Mouse (Mus musculus) MEL (cell line): Measurements from ENCODE around the gene Enpp6. TPM values are rescaled to one million over a fixed set of nuclear protein-coding genes. Genes with fewer than 3 reads are reported as not detected.

Source experiments
- DNase-seq: peaks from one replicate; pipeline ENCODE4 v3.0.0; 2011; ENCODE audit warnings: low read depth, low spot score
- H3K27ac ChIP-seq: 2 replicates; pipeline ENCODE4 v1.5.1; 2012; ENCODE audit warnings: low read depth, mild to moderate bottlenecking, control low read depth, low read length, moderate library complexity; ENCODE audit not compliant: control insufficient read depth
- H3K27me3 ChIP-seq, 2 experiments: fragments of 150-350 bp in 1 of 2; sonication (generic) in 1 of 2; 2 replicates each; pipeline ENCODE4 v1.6.1; 2012; ENCODE audit warnings: low read length in 2 of 2, mild to moderate bottlenecking in 2 of 2, improper control_type of control experiment in 1 of 2, moderate library complexity in 1 of 2; ENCODE audit not compliant: insufficient read depth in 2 of 2, control insufficient read depth in 1 of 2
- H3K36me3 ChIP-seq, 2 experiments: 2 replicates each; pipeline ENCODE4 v1.6.1; 2012 to 2014; ENCODE audit warnings: low read length in 2 of 2, improper control_type of control experiment in 1 of 2, inconsistent platforms in 1 of 2, mild to moderate bottlenecking in 1 of 2; ENCODE audit not compliant: insufficient read depth in 2 of 2, control insufficient read depth in 1 of 2
- H3K4me1 ChIP-seq, 2 experiments: fragments of 150-350 bp in 1 of 2; sonication (generic) in 1 of 2; 2 replicates each; pipeline ENCODE4 v1.6.1; 2012; ENCODE audit warnings: low read length in 2 of 2, improper control_type of control experiment in 1 of 2, mild to moderate bottlenecking in 1 of 2; ENCODE audit not compliant: insufficient read depth in 2 of 2, control insufficient read depth in 1 of 2
- H3K4me3 ChIP-seq, 2 experiments: fragments of 150-350 bp in 1 of 2; sonication (generic) in 1 of 2; 2 replicates each; pipeline ENCODE4 v1.5.1; 2012; ENCODE audit warnings: low read depth in 2 of 2, low read length in 2 of 2, mild to moderate bottlenecking in 2 of 2, moderate library complexity in 2 of 2, control low read depth in 1 of 2, improper control_type of control experiment in 1 of 2; ENCODE audit not compliant: control insufficient read depth in 1 of 2, insufficient read depth in 1 of 2
- H3K79me2 ChIP-seq: 2 replicates; pipeline ENCODE4 v1.6.1; 2012; ENCODE audit warnings: mild to moderate bottlenecking, low read length, moderate library complexity; ENCODE audit not compliant: control insufficient read depth, poor library complexity, insufficient read depth
- H3K9ac ChIP-seq: 2 replicates; pipeline ENCODE4 v1.6.1; 2012; ENCODE audit warnings: low read depth, mild to moderate bottlenecking, control low read depth, low read length, moderate library complexity; ENCODE audit not compliant: control insufficient read depth, poor library complexity, severe bottlenecking
- H3K9me3 ChIP-seq: fragments of 150-350 bp; sonication (generic); replicated peaks from 2 replicates; pipeline ENCODE4 v1.6.1; 2012; ENCODE audit warnings: mild to moderate bottlenecking, low read length, improper control_type of control experiment, moderate library complexity; ENCODE audit not compliant: insufficient read depth
- BHLHE40 ChIP-seq: IDR thresholded peaks from 2 replicates; pipeline ENCODE4 v1.6.1; 2012; ENCODE audit warnings: low read depth, mild to moderate bottlenecking, inconsistent platforms, low read length, improper control_type of control experiment, borderline replicate concordance
- CTCF ChIP-seq, 3 experiments: IDR thresholded peaks in 2 of 3; conservative IDR thresholded peaks in 1 of 3; 2 replicates each; pipeline ENCODE4 v1.5.1; 2011 to 2012; ENCODE audit warnings: low read length in 3 of 3, low read depth in 2 of 3, mild to moderate bottlenecking in 2 of 3, improper control_type of control experiment in 1 of 3, inconsistent platforms in 1 of 3, mixed read lengths in 1 of 3, moderate library complexity in 1 of 3; ENCODE audit not compliant: control insufficient read depth in 1 of 3, insufficient read depth in 1 of 3, poor library complexity in 1 of 3, severe bottlenecking in 1 of 3
- ELF1 ChIP-seq: IDR thresholded peaks from 2 replicates; pipeline ENCODE4 v1.6.1; 2014; ENCODE audit warnings: low read depth, mild to moderate bottlenecking, inconsistent platforms, low read length, improper control_type of control experiment, moderate library complexity
- HCFC1 ChIP-seq: IDR thresholded peaks from 2 replicates; pipeline ENCODE4 v1.6.1; 2012; ENCODE audit warnings: low read depth, mild to moderate bottlenecking, inconsistent platforms, low read length, improper control_type of control experiment, moderate library complexity
- JUND ChIP-seq: IDR thresholded peaks from 2 replicates; pipeline ENCODE4 v1.6.1; 2011; ENCODE audit warnings: low read depth, mild to moderate bottlenecking, improper control_type of control experiment, low read length
- MAFK ChIP-seq: IDR thresholded peaks from 2 replicates; pipeline ENCODE4 v1.6.1; 2011; ENCODE audit warnings: low read depth, mild to moderate bottlenecking, low read length, improper control_type of control experiment, borderline replicate concordance
- MAZ ChIP-seq: IDR thresholded peaks from 2 replicates; pipeline ENCODE4 v1.6.1; 2012; ENCODE audit warnings: low read depth, mild to moderate bottlenecking, inconsistent platforms, low read length, improper control_type of control experiment
- MEF2A ChIP-seq: IDR thresholded peaks from 2 replicates; pipeline ENCODE4 v1.6.1; 2014; ENCODE audit warnings: low read depth, mild to moderate bottlenecking, inconsistent platforms, low read length, improper control_type of control experiment; ENCODE audit not compliant: poor library complexity, insufficient replicate concordance, severe bottlenecking; ENCODE audit errors: extremely low read depth
- MYC ChIP-seq: IDR thresholded peaks from 2 replicates; pipeline ENCODE4 v1.6.1; 2011; ENCODE audit warnings: low read depth, mild to moderate bottlenecking, low read length, improper control_type of control experiment, moderate library complexity
- NELFE ChIP-seq: IDR thresholded peaks from 2 replicates; pipeline ENCODE4 v1.6.1; 2011; ENCODE audit warnings: low read depth, low read length, improper control_type of control experiment
- NRF1 ChIP-seq: IDR thresholded peaks from 2 replicates; pipeline ENCODE4 v1.6.1; 2014; ENCODE audit warnings: low read depth, mild to moderate bottlenecking, inconsistent platforms, low read length, improper control_type of control experiment, moderate library complexity; ENCODE audit not compliant: poor library complexity, insufficient read depth, severe bottlenecking
- POLR2A ChIP-seq, 2 experiments: IDR thresholded peaks; 2 replicates each; pipeline ENCODE4 v1.6.1; 2011 to 2012; ENCODE audit warnings: low read length in 2 of 2, mild to moderate bottlenecking in 2 of 2, control low read depth in 1 of 2, improper control_type of control experiment in 1 of 2, low read depth in 1 of 2, moderate library complexity in 1 of 2; ENCODE audit not compliant: control insufficient read depth in 1 of 2, insufficient read depth in 1 of 2, poor library complexity in 1 of 2
- POLR2AphosphoS5 ChIP-seq: IDR thresholded peaks from 2 replicates; pipeline ENCODE4 v1.6.1; 2012; ENCODE audit warnings: low read depth, borderline replicate concordance, mild to moderate bottlenecking, inconsistent platforms, low read length, moderate library complexity, mixed read lengths
- RAD21 ChIP-seq: IDR thresholded peaks from 2 replicates; pipeline ENCODE4 v1.6.1; 2011; ENCODE audit warnings: mild to moderate bottlenecking, low read depth, low read length, improper control_type of control experiment
- RCOR1 ChIP-seq: IDR thresholded peaks from 2 replicates; pipeline ENCODE4 v1.6.1; 2012; ENCODE audit warnings: low read depth, mild to moderate bottlenecking, inconsistent platforms, low read length, improper control_type of control experiment
- SIN3A ChIP-seq: IDR thresholded peaks from 2 replicates; pipeline ENCODE4 v1.6.1; 2012; ENCODE audit warnings: low read length, improper control_type of control experiment, inconsistent platforms
- SMC3 ChIP-seq: IDR thresholded peaks from 2 replicates; pipeline ENCODE4 v1.6.1; 2011; ENCODE audit warnings: low read depth, low read length, improper control_type of control experiment
- TBP ChIP-seq: IDR thresholded peaks from 2 replicates; pipeline ENCODE4 v1.8.0; 2011; ENCODE audit warnings: low read depth, low read length, improper control_type of control experiment
- TCF12 ChIP-seq: IDR thresholded peaks from 2 replicates; pipeline ENCODE4 v1.6.1; 2014; ENCODE audit warnings: low read depth, mild to moderate bottlenecking, inconsistent platforms, low read length, improper control_type of control experiment, moderate library complexity
- UBTF ChIP-seq: IDR thresholded peaks from 2 replicates; pipeline ENCODE4 v1.6.1; 2012; ENCODE audit warnings: low read depth, mild to moderate bottlenecking, inconsistent platforms, low read length, improper control_type of control experiment, moderate library complexity, borderline replicate concordance; ENCODE audit not compliant: insufficient read depth
- USF1 ChIP-seq: IDR thresholded peaks from 2 replicates; pipeline ENCODE4 v1.6.1; 2014; ENCODE audit warnings: low read depth, mild to moderate bottlenecking, inconsistent platforms, low read length, improper control_type of control experiment, moderate library complexity
- ZC3H11A ChIP-seq: IDR thresholded peaks from 2 replicates; pipeline ENCODE4 v1.6.1; 2012; ENCODE audit warnings: low read depth, mild to moderate bottlenecking, inconsistent platforms, low read length, improper control_type of control experiment
- ZKSCAN1 ChIP-seq: IDR thresholded peaks from 2 replicates; pipeline ENCODE4 v1.6.1; 2012; ENCODE audit warnings: low read depth, mild to moderate bottlenecking, inconsistent platforms, low read length, improper control_type of control experiment, moderate library complexity
- polyA plus RNA-seq, 2 experiments: library from polyadenylated mRNA; stranded (reverse) in 1 of 2; unstranded in 1 of 2; fragments of >175 nt in 1 of 2; fragments of >200 nt in 1 of 2; gene quantifications; 2 replicates each; pipeline versions ENCODE4 v1.2.1 to v1.2.4; 2012; ENCODE audit warnings: low replicate concordance in 2 of 2, low read depth in 1 of 2; ENCODE audit not compliant: insufficient read length in 2 of 2, insufficient read depth in 1 of 2, missing spikeins in 1 of 2
- total RNA-seq: library from RNA; depleted of rRNA; stranded (reverse); fragments of 300-350 nt; gene quantifications from 2 replicates; pipeline ENCODE4 v1.2.3, GENCODE M21; 2012

Gene Enpp6
- total and polyA plus RNA-seq, 3 experiments = not detected

DNA sequence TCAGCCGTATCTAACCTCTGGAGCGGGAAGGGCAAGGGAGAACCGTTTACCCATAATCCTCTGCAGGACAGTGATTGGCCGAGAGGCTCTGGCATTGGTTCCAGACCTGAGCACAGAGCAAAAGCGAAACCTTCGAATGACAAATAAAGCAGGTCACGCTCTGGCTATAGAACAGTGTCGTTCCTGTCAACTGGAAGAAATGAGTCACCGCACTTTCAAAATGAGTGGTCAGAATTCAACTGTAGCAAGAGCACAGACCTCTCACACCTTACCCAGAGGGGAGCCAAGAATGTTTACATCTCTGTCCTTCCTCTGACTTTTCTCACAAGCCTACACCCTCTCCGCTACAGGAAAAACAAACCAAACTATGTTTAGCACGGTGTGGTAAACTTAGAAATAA lies 45.4 kb upstream of the Enpp6 start:
- Histone ChIP-seq H3K4me1 (no peaks in the 10 kb centered on the region), H3K9ac (no peak overlapping the region), H3K27me3 (peaks cover 1 to 5% of the 10 kb centered on the region in 2 experiments; a peak in 2 of 4 replicates), H3K79me2 (no peaks in the 10 kb centered on the region), H3K4me3 (no peak overlapping the region), H3K36me3 (no peaks in the 10 kb centered on the region), H3K27ac (no peak overlapping the region), H3K9me3 (no peaks in the 10 kb centered on the region)
- no peak for TF ChIP-seq SIN3A
- TF ChIP-seq TCF12 = no peak
- no peak for TF ChIP-seq NELFE
- TF ChIP-seq MAZ = no peak
- TF ChIP-seq TBP = no peak
- no peak for TF ChIP-seq RAD21
- no peak for TF ChIP-seq UBTF
- TF ChIP-seq CTCF (IDR thresholded peaks at IDR 0.05 in 2 of 3, conservative IDR thresholded peaks at IDR 0.05 in 1 of 3; ENCODE audit: control insufficient read depth in 1 of 3, insufficient read depth in 1 of 3, low read depth in 2 of 3, low read length in 3 of 3, poor library complexity in 1 of 3, severe bottlenecking in 1 of 3) = no peak
- TF ChIP-seq HCFC1 = no peak
- TF ChIP-seq POLR2A (IDR thresholded peaks at IDR 0.05; ENCODE audit: control insufficient read depth in 1 of 2, insufficient read depth in 1 of 2, low read depth in 1 of 2, low read length in 2 of 2, poor library complexity in 1 of 2) = no peak
- TF ChIP-seq MEF2A = no peak
- TF ChIP-seq RCOR1 = no peak
- no peak for TF ChIP-seq POLR2AphosphoS5
- TF ChIP-seq MAFK = no peak
- no peak for TF ChIP-seq NRF1
- no peak for TF ChIP-seq ELF1
- no peak for TF ChIP-seq ZC3H11A
- no peak for TF ChIP-seq BHLHE40
- DNase-seq = no peak

GRCm38 (mm10) chr8:46941731-46942650 lies 44.7 kb upstream of the Enpp6 start:
- no peaks in the 10 kb centered on the region for H3K4me1 ChIP-seq
- no peaks in the 10 kb centered on the region for H3K9me3 ChIP-seq
- peaks cover 1 to 5% of the 10 kb centered on the region in 2 experiments; a peak in 2 of 4 replicates for H3K27me3 ChIP-seq
- no peak overlapping the region for H3K9ac ChIP-seq
- no peak overlapping the region for H3K4me3 ChIP-seq
- H3K36me3 ChIP-seq = no peaks in the 10 kb centered on the region
- H3K79me2 ChIP-seq = no peaks in the 10 kb centered on the region
- TF ChIP-seq MYC (no peak), ZKSCAN1 (no peak), USF1 (no peak), SMC3 (no peak), JUND (no peak)
- no peak overlapping the region for H3K27ac ChIP-seq
- DNase-seq = no peak
